Mouse (Mus musculus): ENCODE data around the gene Lcor. TPM values are rescaled to one million over a fixed set of nuclear protein-coding genes. Genes with fewer than 3 reads are reported as not detected.
A peak's percentile ranks its signal among the peaks of the same experiment; 100 is the strongest.

Lcor gene
- total RNA-seq (2015; ENCODE audit: low replicate concordance) (16.6 and 26.0 TPM in 2 replicates), total RNA-seq (2017; ENCODE audit: low replicate concordance) (36.3 and 41.6 TPM in 2 replicates)

GRCm38 (mm10) chr19:41482190-41482908 is at the start of gene Lcor:
TSS of gene Lcor (plus strand) at chr19:41482637.
- peak; percentile 71 for ATAC-seq (replicated peaks; ENCODE audit: low FRiP score, poor library complexity, severe bottlenecking)

GRCm38 (mm10) chr19:41435366-41435765 is 47.1 kb upstream of the Lcor start:
- no peak for ATAC-seq (replicated peaks; ENCODE audit: low FRiP score, poor library complexity, severe bottlenecking)

- no peak for ATAC-seq (replicated peaks; ENCODE audit: low FRiP score, poor library complexity, severe bottlenecking)
Measured at GRCm38 (mm10) chr19:41436461-41436860, 46.0 kb upstream of the Lcor start.

GRCm38 (mm10) chr19:41438953-41439352 is 43.5 kb upstream of the Lcor start:
- no peak for ATAC-seq (replicated peaks; ENCODE audit: low FRiP score, poor library complexity, severe bottlenecking)

- ATAC-seq (replicated peaks; ENCODE audit: low FRiP score, poor library complexity, severe bottlenecking), result no peak
Measured at GRCm38 (mm10) chr19:41441446-41441845, 41.0 kb upstream of the Lcor start.

- ATAC-seq (replicated peaks; ENCODE audit: low FRiP score, poor library complexity, severe bottlenecking), result no peak
Measured at GRCm38 (mm10) chr19:41441911-41442607, 40.4 kb upstream of the Lcor start.

GRCm38 (mm10) chr19:41442608-41442969 is 39.8 kb upstream of the Lcor start:
- ATAC-seq (replicated peaks; ENCODE audit: low FRiP score, poor library complexity, severe bottlenecking), result peak; percentile 85

GRCm38 (mm10) chr19:41444491-41444890 is 37.9 kb upstream of the Lcor start:
- ATAC-seq (replicated peaks; ENCODE audit: low FRiP score, poor library complexity, severe bottlenecking), result no peak

- ATAC-seq (replicated peaks; ENCODE audit: low FRiP score, poor library complexity, severe bottlenecking), result no peak
Measured at GRCm38 (mm10) chr19:41445013-41445610, 37.3 kb upstream of the Lcor start.

- no peak for ATAC-seq (replicated peaks; ENCODE audit: low FRiP score, poor library complexity, severe bottlenecking)
Measured at GRCm38 (mm10) chr19:41445723-41446122, 36.7 kb upstream of the Lcor start.

GRCm38 (mm10) chr19:41447166-41447565 is 35.3 kb upstream of the Lcor start:
- no peak for ATAC-seq (replicated peaks; ENCODE audit: low FRiP score, poor library complexity, severe bottlenecking)

GRCm38 (mm10) chr19:41447760-41448159 is 34.7 kb upstream of the Lcor start:
- no peak for ATAC-seq (replicated peaks; ENCODE audit: low FRiP score, poor library complexity, severe bottlenecking)

GRCm38 (mm10) chr19:41449415-41450075 is 32.9 kb upstream of the Lcor start:
- no peak for ATAC-seq (replicated peaks; ENCODE audit: low FRiP score, poor library complexity, severe bottlenecking)

GRCm38 (mm10) chr19:41452166-41452565 is 30.3 kb upstream of the Lcor start:
- no peak for ATAC-seq (replicated peaks; ENCODE audit: low FRiP score, poor library complexity, severe bottlenecking)

GRCm38 (mm10) chr19:41454601-41455000 is 27.8 kb upstream of the Lcor start:
- ATAC-seq (replicated peaks; ENCODE audit: low FRiP score, poor library complexity, severe bottlenecking), result no peak

- peak; percentile 95 for ATAC-seq (replicated peaks; ENCODE audit: low FRiP score, poor library complexity, severe bottlenecking)
Measured at GRCm38 (mm10) chr19:41455091-41455626, 27.3 kb upstream of the Lcor start.

GRCm38 (mm10) chr19:41457181-41457580 is 25.3 kb upstream of the Lcor start:
- ATAC-seq (replicated peaks; ENCODE audit: low FRiP score, poor library complexity, severe bottlenecking), result no peak

GRCm38 (mm10) chr19:41462166-41462735 is 20.2 kb upstream of the Lcor start:
- ATAC-seq (replicated peaks; ENCODE audit: low FRiP score, poor library complexity, severe bottlenecking), result no peak

- no peak for ATAC-seq (replicated peaks; ENCODE audit: low FRiP score, poor library complexity, severe bottlenecking)
Measured at GRCm38 (mm10) chr19:41463841-41464240, 18.6 kb upstream of the Lcor start.

GRCm38 (mm10) chr19:41466475-41466874 is 16.0 kb upstream of the Lcor start:
- ATAC-seq (replicated peaks; ENCODE audit: low FRiP score, poor library complexity, severe bottlenecking), result no peak
